Mouse (Mus musculus) spleen, adult 2 months (tissue): Measurements from ENCODE around the gene Akap13.

Source experiments
- CTCF ChIP-seq: fragments of 200-500 bp; IDR thresholded peaks from 2 replicates; pipeline ENCODE4 v1.5.1; 2011; ENCODE audit warnings: mild to moderate bottlenecking, inconsistent platforms; ENCODE audit not compliant: insufficient read depth, insufficient read length, insufficient replicate concordance; ENCODE audit errors: extremely low read depth
- POLR2A ChIP-seq: fragments of 200-500 bp; IDR thresholded peaks from 2 replicates; pipeline ENCODE4 v1.6.1; 2011; ENCODE audit warnings: low read depth, low read length, inconsistent platforms

DNA sequence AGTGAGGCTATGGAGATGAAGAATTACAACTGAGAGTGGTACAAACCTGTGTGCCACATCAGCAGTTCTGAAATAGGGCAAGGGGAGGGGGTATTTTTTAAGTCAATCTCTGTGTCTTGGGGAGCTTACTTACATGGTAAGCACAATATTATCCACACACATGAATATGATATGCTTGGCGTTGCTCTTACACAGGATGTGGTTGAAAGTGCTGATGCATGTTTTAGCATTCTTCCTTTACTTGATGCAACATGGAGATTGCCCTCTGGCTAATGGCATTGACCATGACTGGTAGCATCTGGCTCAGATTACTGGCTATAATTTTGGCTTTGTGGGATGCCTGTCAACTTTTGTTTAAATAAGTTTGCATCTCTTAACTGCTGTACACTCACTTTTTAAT is 194.6 kb downstream of the Akap13 start:
- no peak for TF ChIP-seq CTCF
- no peak for TF ChIP-seq POLR2A
